8 mouse cellular contexts compared by ENCODE assay signal in genomic region chr15:100983427-100984153, GRCm38 (mm10).
DNase-seq lines count a peak whose midpoint lies in the region; ATAC-seq and TF ChIP-seq lines count a peak whose summit lies in the region.

No protein-coding gene starts in this region.

- peak; percentile 56 for TF ChIP-seq CTCF in lung, postnatal 0 days (IDR thresholded peaks at IDR 0.05)

- H3K27me3 ChIP-seq in heart, embryonic 12.5 days (replicated peaks), result peaks cover 35% of the 10 kb centered on the region
- peaks cover 21% of the 10 kb centered on the region; the same call in 1 of the 2 replicates for H3K27me3 ChIP-seq in lung, postnatal 0 days (replicated peaks; ENCODE audit: insufficient read depth, low read length)

- peak overlapping the region; percentile 69 for H3K9ac ChIP-seq in heart, embryonic 12.5 days
- H3K9ac ChIP-seq in lung, postnatal 0 days (replicated peaks; ENCODE audit: low read depth), result no peak overlapping the region

- H3K9me3 ChIP-seq in heart, embryonic 12.5 days (replicated peaks), result no peaks in the 10 kb centered on the region
- no peaks in the 10 kb centered on the region for H3K9me3 ChIP-seq in lung, postnatal 0 days (ENCODE audit: low read length)

- peak overlapping the region; percentile 91 for H3K4me2 ChIP-seq in heart, embryonic 12.5 days
- peak overlapping the region; percentile 66 for H3K4me2 ChIP-seq in lung, postnatal 0 days (replicated peaks; ENCODE audit: low read depth, low read length)

- peaks cover 4% of the 10 kb centered on the region for H3K4me1 ChIP-seq in heart, embryonic 12.5 days (replicated peaks)
- H3K4me1 ChIP-seq in lung, postnatal 0 days (ENCODE audit: insufficient read depth, low read depth, low read length), result no peaks in the 10 kb centered on the region

- TF ChIP-seq EP300 in lung, postnatal 0 days (IDR thresholded peaks at IDR 0.05), result no peak

- under 1% methylated on average over 46 of the region's 46 CpGs for WGBS in heart, embryonic 12.5 days
- 2% methylated on average over 46 of the region's 46 CpGs for WGBS in lung, postnatal 0 days

- H3K27ac ChIP-seq in heart, embryonic 12.5 days (ENCODE audit: poor library complexity, severe bottlenecking), result no peak overlapping the region; the same call in 1 of the 2 replicates
- H3K27ac ChIP-seq in lung, postnatal 0 days (ENCODE audit: low read length), result no peak overlapping the region

- no peaks in the 10 kb centered on the region for H3K36me3 ChIP-seq in heart, embryonic 12.5 days
- H3K36me3 ChIP-seq in lung, postnatal 0 days (ENCODE audit: insufficient read depth, low read length), result no peaks in the 10 kb centered on the region

- ATAC-seq in CD4-positive, CD25-positive, alpha-beta regulatory T cell, adult 4 months, result peak; percentile 62
- peak; percentile 45; the same call in 1 of the 2 replicates for ATAC-seq in heart, embryonic 12.5 days (ENCODE audit: insufficient number of reproducible peaks, low FRiP score)
- peak; percentile 43 for ATAC-seq in lung, postnatal 0 days

- peak overlapping the region; percentile 57 for H3K4me3 ChIP-seq in heart, embryonic 12.5 days
- peak overlapping the region; percentile 42 for H3K4me3 ChIP-seq in lung, postnatal 0 days (ENCODE audit: low read depth, low read length)

- DNase-seq in B cell, adult 2 months, result peak; percentile 19 to 27
- peak; percentile 44 to 48 for DNase-seq in cerebellum, postnatal 25 days
- DNase-seq in kidney, postnatal 10 days, result peak; percentile 72
- DNase-seq in lung, postnatal 0 days (ENCODE audit: low spot score), result peak; percentile 36
- peak; percentile 23 for DNase-seq in ovary, postnatal 14 days (ENCODE audit: low spot score)
- no peak for DNase-seq in adipocyte (ENCODE audit: low spot score)
